8 mouse cellular contexts compared by ENCODE assay signal in genomic region chr5:102206953-102207352, GRCm38 (mm10).
DNase-seq lines count a peak whose midpoint lies in the region; ATAC-seq and TF ChIP-seq lines count a peak whose summit lies in the region.

No protein-coding gene starts in this region.

- TF ChIP-seq CTCF in intestine, postnatal 0 days (IDR thresholded peaks at IDR 0.05; ENCODE audit: low read depth), result peak; percentile 82

- peak; percentile 66; the same call in 1 of the 2 replicates for ATAC-seq in intestine, postnatal 0 days
- no peak for ATAC-seq in erythroid progenitor cell, adult 5-6 weeks (replicated peaks; ENCODE audit: low FRiP score, poor library complexity, severe bottlenecking)

- H3K4me2 ChIP-seq in intestine, postnatal 0 days (replicated peaks; ENCODE audit: low read depth), result 0 out of 2 replicates have a peak overlapping the region, but pooled peaks have one; percentile 24

- H3K4me1 ChIP-seq in embryonic facial prominence, embryonic 10.5 days, result no peaks in the 10 kb centered on the region
- no peaks in the 10 kb centered on the region for H3K4me1 ChIP-seq in intestine, postnatal 0 days (replicated peaks; ENCODE audit: control insufficient read depth, insufficient read depth, low read length)
- H3K4me1 ChIP-seq in midbrain, embryonic 10.5 days, result peaks cover 7% of the 10 kb centered on the region

- DNase-seq in adrenal gland, postnatal 25 days, result peak; percentile 61
- DNase-seq in embryonic facial prominence, embryonic 10.5 days (ENCODE audit: low spot score), result peak; percentile 77
- DNase-seq in heart, adult 18-20 months, result peak; percentile 68 to 87
- DNase-seq in left cerebral cortex, postnatal 14 days (ENCODE audit: low spot score in 2 of 2), result peak; percentile 87 to 90
- peak; percentile 72 for DNase-seq in midbrain, embryonic 10.5 days (ENCODE audit: low spot score)
- DNase-seq in skeletal muscle tissue, adult 2 months (ENCODE audit: low read depth, low spot score), result peak; percentile 76

- H3K9ac ChIP-seq in intestine, postnatal 0 days (ENCODE audit: low read depth, low read length), result no peak overlapping the region

- H3K36me3 ChIP-seq in embryonic facial prominence, embryonic 10.5 days (replicated peaks), result no peaks in the 10 kb centered on the region
- no peaks in the 10 kb centered on the region for H3K36me3 ChIP-seq in intestine, postnatal 0 days (ENCODE audit: control insufficient read depth, insufficient read depth)
- H3K36me3 ChIP-seq in midbrain, embryonic 10.5 days, result no peaks in the 10 kb centered on the region

- 4% methylated on average over 16 of the region's 16 CpGs for WGBS in embryonic facial prominence, embryonic 10.5 days
- 3% methylated on average over 16 of the region's 16 CpGs for WGBS in intestine, postnatal 0 days
- WGBS in midbrain, embryonic 10.5 days, result 5% methylated on average over 16 of the region's 16 CpGs

- peak overlapping the region; percentile 37 for H3K4me3 ChIP-seq in embryonic facial prominence, embryonic 10.5 days
- no peak overlapping the region for H3K4me3 ChIP-seq in intestine, postnatal 0 days (ENCODE audit: low read depth, low read length)
- 0 out of 2 replicates have a peak overlapping the region, but pooled peaks have one; percentile 24 for H3K4me3 ChIP-seq in midbrain, embryonic 10.5 days

- no peak overlapping the region for H3K27ac ChIP-seq in embryonic facial prominence, embryonic 10.5 days (replicated peaks)
- no peak overlapping the region for H3K27ac ChIP-seq in intestine, postnatal 0 days (ENCODE audit: low read depth, low read length)
- no peak overlapping the region for H3K27ac ChIP-seq in midbrain, embryonic 10.5 days (replicated peaks)

- no peaks in the 10 kb centered on the region; the same call in 1 of the 2 replicates for H3K27me3 ChIP-seq in embryonic facial prominence, embryonic 10.5 days (replicated peaks; ENCODE audit: low read depth, poor library complexity, severe bottlenecking)
- H3K27me3 ChIP-seq in intestine, postnatal 0 days (replicated peaks; ENCODE audit: control insufficient read depth, insufficient read depth, low read length), result no peaks in the 10 kb centered on the region
- H3K27me3 ChIP-seq in midbrain, embryonic 10.5 days (ENCODE audit: low read depth, poor library complexity, severe bottlenecking), result no peaks in the 10 kb centered on the region

- intact Hi-C loops in left cerebral cortex, postnatal 14 days (cut with DNase I), result loop anchor here (5.0 kb wide), 3 partner anchors 55 to 670 kb away; no protein-coding TSS in a partner anchor

- H3K9me3 ChIP-seq in embryonic facial prominence, embryonic 10.5 days, result no peaks in the 10 kb centered on the region
- no peaks in the 10 kb centered on the region for H3K9me3 ChIP-seq in intestine, postnatal 0 days (ENCODE audit: control insufficient read depth)
- H3K9me3 ChIP-seq in midbrain, embryonic 10.5 days (replicated peaks), result no peaks in the 10 kb centered on the region
